Mouse (Mus musculus) kidney, adult 2 months (tissue): ENCODE results near the gene Atoh8. TPM values are rescaled to one million over a fixed set of nuclear protein-coding genes. Genes with fewer than 3 reads are reported as not detected.
A peak's percentile ranks its signal among the peaks of the same experiment; 100 is the strongest.

Experiments used
- DNase-seq: peaks from one replicate; pipeline ENCODE4 v3.0.0; 2021
- H3K27ac ChIP-seq: fragments of 200-500 bp; 2 replicates; pipeline ENCODE4 v1.5.1; 2012; ENCODE audit warnings: low read depth, low read length, control low read depth, inconsistent platforms; ENCODE audit not compliant: insufficient read depth
- H3K27me3 ChIP-seq: fragments of 200-500 bp; replicated peaks from 2 replicates; pipeline ENCODE4 v1.6.1; 2012; ENCODE audit warnings: mild to moderate bottlenecking, moderate library complexity, low read length, inconsistent platforms; ENCODE audit not compliant: control insufficient read depth, insufficient read depth
- H3K36me3 ChIP-seq: fragments of 200-500 bp; 2 replicates; pipeline ENCODE4 v1.6.1; 2012; ENCODE audit warnings: mild to moderate bottlenecking, moderate library complexity, low read length, inconsistent platforms; ENCODE audit not compliant: control insufficient read depth, insufficient read depth
- H3K4me1 ChIP-seq: fragments of 200-500 bp; 2 replicates; pipeline ENCODE4 v1.6.1; 2011; ENCODE audit warnings: low read length; ENCODE audit not compliant: control insufficient read depth, insufficient read depth
- H3K4me3 ChIP-seq: fragments of 200-500 bp; 2 replicates; pipeline ENCODE4 v1.5.1; 2011; ENCODE audit warnings: mild to moderate bottlenecking, low read depth, low read length, control low read depth; ENCODE audit not compliant: insufficient read depth
- CTCF ChIP-seq: fragments of 200-500 bp; conservative IDR thresholded peaks from 2 replicates; pipeline ENCODE4 v1.5.1; 2011; ENCODE audit warnings: low read depth, mild to moderate bottlenecking, control low read depth, low read length, moderate library complexity, mixed read lengths; ENCODE audit not compliant: insufficient read depth, insufficient read length
- POLR2A ChIP-seq: fragments of 200-500 bp; IDR thresholded peaks from one replicate; pipeline ENCODE4 v1.6.1; 2011; ENCODE audit warnings: low read depth, low read length, control low read depth
- WGBS: fragments of 180-500 bp; shearing (Covaris S2); methylation state at CpG from one replicate; pipeline ENCODE4 v1.1.7; 2018; 5-methylcytosine and 5-hydroxymethylcytosine counted together
- polyA plus RNA-seq: library from polyadenylated mRNA; depleted of rRNA; stranded (reverse); fragments of >200 nt; gene quantifications from 2 replicates; pipeline ENCODE4 v1.2.3, GENCODE M21; 2012

Gene Atoh8
- polyA plus RNA-seq, 1 experiment: 7.7 TPM

GRCm38 (mm10) chr6:72244144-72244549 lies 8.8 kb upstream of the Atoh8 start:
- Histone ChIP-seq H3K27me3 (no peaks in the 10 kb centered on the region), H3K27ac (peak overlapping the region; percentile 87), H3K4me1 (peaks cover 4% of the 10 kb centered on the region; the same call in 1 of the 2 replicates), H3K36me3 (no peaks in the 10 kb centered on the region), H3K4me3 (no peak overlapping the region)
- peak; percentile 96 for DNase-seq
- WGBS: 13% methylated on average over 9 of the region's 9 CpGs
- TF ChIP-seq CTCF: no peak
- TF ChIP-seq POLR2A: no peak

GRCm38 (mm10) chr6:72242532-72243320 lies 7.3 kb upstream of the Atoh8 start:
- DNase-seq: no peak
- no peaks in the 10 kb centered on the region for H3K36me3 ChIP-seq
- H3K4me3 ChIP-seq: no peak overlapping the region
- peaks cover 4% of the 10 kb centered on the region; the same call in 1 of the 2 replicates for H3K4me1 ChIP-seq
- H3K27ac ChIP-seq: no peak overlapping the region
- no peaks in the 10 kb centered on the region for H3K27me3 ChIP-seq
- 86% methylated on average over 13 of the region's 13 CpGs for WGBS
- TF ChIP-seq POLR2A (no peak), CTCF (no peak)

GRCm38 (mm10) chr6:72241843-72242154 lies 6.4 kb upstream of the Atoh8 start:
- H3K4me1 ChIP-seq: peaks cover 4% of the 10 kb centered on the region; the same call in 1 of the 2 replicates
- H3K27me3 ChIP-seq: no peaks in the 10 kb centered on the region
- H3K4me3 ChIP-seq: no peak overlapping the region
- WGBS: 51% methylated on average over 8 of the region's 8 CpGs
- TF ChIP-seq CTCF (no peak), POLR2A (no peak)
- H3K36me3 ChIP-seq: no peaks in the 10 kb centered on the region
- no peak for DNase-seq
- no peak overlapping the region for H3K27ac ChIP-seq

GRCm38 (mm10) chr6:72241133-72241842 lies 5.9 kb upstream of the Atoh8 start:
- TF ChIP-seq CTCF: no peak
- no peak for TF ChIP-seq POLR2A
- H3K4me1 ChIP-seq: peaks cover 4% of the 10 kb centered on the region; the same call in 1 of the 2 replicates
- WGBS: 48% methylated on average over 8 of the region's 8 CpGs
- H3K27ac ChIP-seq: no peak overlapping the region
- no peak overlapping the region for H3K4me3 ChIP-seq
- H3K27me3 ChIP-seq: no peaks in the 10 kb centered on the region
- H3K36me3 ChIP-seq: no peaks in the 10 kb centered on the region
- no peak for DNase-seq

GRCm38 (mm10) chr6:72240042-72240441 lies 4.7 kb upstream of the Atoh8 start:
- no peak for DNase-seq
- Histone ChIP-seq H3K36me3 (no peaks in the 10 kb centered on the region), H3K27me3 (no peaks in the 10 kb centered on the region), H3K4me3 (no peak overlapping the region), H3K4me1 (peaks cover 4% of the 10 kb centered on the region; the same call in 1 of the 2 replicates), H3K27ac (no peak overlapping the region)
- 89% methylated on average over 2 of the region's 2 CpGs for WGBS
- TF ChIP-seq POLR2A (no peak), CTCF (no peak)

GRCm38 (mm10) chr6:72237035-72237434 lies 1.7 kb upstream of the Atoh8 start:
- Histone ChIP-seq H3K4me1 (no peaks in the 10 kb centered on the region), H3K27me3 (no peaks in the 10 kb centered on the region), H3K4me3 (no peak overlapping the region), H3K27ac (no peak overlapping the region), H3K36me3 (no peaks in the 10 kb centered on the region)
- WGBS: 2% methylated on average over 5 of the region's 5 CpGs
- TF ChIP-seq POLR2A (no peak), CTCF (peak; percentile 90)
- peak; percentile 89 for DNase-seq

GRCm38 (mm10) chr6:72235807-72236407 lies 530 bp upstream of the Atoh8 start:
- H3K27ac ChIP-seq: 0 out of 2 replicates have a peak overlapping the region, but pooled peaks have one; percentile 81
- peak overlapping the region; percentile 80; the same call in 1 of the 2 replicates for H3K4me3 ChIP-seq
- 49% methylated on average over 16 of the region's 16 CpGs for WGBS
- no peaks in the 10 kb centered on the region for H3K36me3 ChIP-seq
- H3K27me3 ChIP-seq: no peaks in the 10 kb centered on the region
- no peak for TF ChIP-seq CTCF
- no peak for TF ChIP-seq POLR2A
- H3K4me1 ChIP-seq: no peaks in the 10 kb centered on the region
- DNase-seq: no peak
